Mouse (Mus musculus): Measurements from ENCODE around the gene Togaram1.

The Togaram1 gene

GRCm38 (mm10) chr12:65036892-65037545, 71.4 kb downstream of the Togaram1 start:
- in situ Hi-C loops (cut with MboI; ENCODE audit: unreplicated experiment in 2 of 2) = no loop called here

- in situ Hi-C loops (cut with MboI; ENCODE audit: unreplicated experiment in 2 of 2) = no loop called here
Observed at GRCm38 (mm10) chr12:65037546-65037937, 71.9 kb downstream of the Togaram1 start.

- in situ Hi-C loops (cut with MboI; ENCODE audit: unreplicated experiment in 2 of 2) = no loop called here
Observed at GRCm38 (mm10) chr12:65048799-65049198, 83.2 kb downstream of the Togaram1 start.

- in situ Hi-C loops (cut with MboI; ENCODE audit: unreplicated experiment in 2 of 2) = no loop called here
Observed at GRCm38 (mm10) chr12:65058203-65058602, 92.6 kb downstream of the Togaram1 start.

- in situ Hi-C loops (cut with MboI; ENCODE audit: unreplicated experiment in 2 of 2) = no loop called here
Observed at GRCm38 (mm10) chr12:65061082-65061481, 95.5 kb downstream of the Togaram1 start.

- in situ Hi-C loops (cut with MboI; ENCODE audit: unreplicated experiment in 2 of 2) = no loop called here
Observed at GRCm38 (mm10) chr12:65065241-65065640, 99.6 kb downstream of the Togaram1 start.

GRCm38 (mm10) chr12:65066234-65066633, 100.6 kb downstream of the Togaram1 start:
- in situ Hi-C loops (cut with MboI; ENCODE audit: unreplicated experiment in 2 of 2) = no loop called here

GRCm38 (mm10) chr12:65068409-65068808, 102.8 kb downstream of the Togaram1 start:
- in situ Hi-C loops (cut with MboI; ENCODE audit: unreplicated experiment in 2 of 2) = no loop called here

Data from v-Abl transformed pro-B cells (cell line).